Mouse (Mus musculus): ENCODE measurements around the gene Ppm1l. TPM values are rescaled to one million over a fixed set of nuclear protein-coding genes. Genes with fewer than 3 reads are reported as not detected.
"Not testable (repeated sequence)": the region's sequence is repeated elsewhere in the genome, so short reads cannot be mapped to it uniquely, and the experiment has no call there.

Ppm1l gene
- polyA plus RNA-seq, 1 experiment from 2014 or later: 9.6 TPM

GRCm38 (mm10) chr3:69423371-69423770, 106.7 kb downstream of the Ppm1l start:
- no peak overlapping the region for H3K27ac ChIP-seq
- no peaks in the 10 kb centered on the region for H3K36me3 ChIP-seq
- H3K27me3 ChIP-seq: no peaks in the 10 kb centered on the region
- 23% methylated on average over 4 of the region's 4 CpGs for WGBS
- H3K9me3 ChIP-seq: no peaks in the 10 kb centered on the region
- peaks cover 9% of the 10 kb centered on the region; the same call in 1 of the 2 replicates for H3K4me1 ChIP-seq
- no peak overlapping the region for H3K4me3 ChIP-seq
- H3K4me2 ChIP-seq: no peak overlapping the region
- ATAC-seq (ENCODE audit: insufficient number of reproducible peaks, low FRiP score, low TSS enrichment, low read depth): no peak
- no peak overlapping the region for H3K9ac ChIP-seq

GRCm38 (mm10) chr3:69424781-69425180, 108.1 kb downstream of the Ppm1l start:
- H3K4me3 ChIP-seq; ATAC-seq (ENCODE audit: insufficient number of reproducible peaks, low FRiP score, low TSS enrichment, low read depth): not testable (repeated sequence)

GRCm38 (mm10) chr3:69427259-69427658, 110.6 kb downstream of the Ppm1l start:
- Histone ChIP-seq H3K9ac (no peak overlapping the region), H3K4me1 (peaks cover 12% of the 10 kb centered on the region; the same call in 1 of the 2 replicates), H3K27me3 (no peaks in the 10 kb centered on the region), H3K36me3 (no peaks in the 10 kb centered on the region), H3K27ac (no peak overlapping the region), H3K9me3 (no peaks in the 10 kb centered on the region), H3K4me3 (no peak overlapping the region), H3K4me2 (no peak overlapping the region)
- WGBS: 70% methylated on average over 4 of the region's 4 CpGs
- ATAC-seq (ENCODE audit: insufficient number of reproducible peaks, low FRiP score, low TSS enrichment, low read depth): no peak

More at GRCm38 (mm10) chr3:69424781-69425180, 108.1 kb downstream of the Ppm1l start:
- not testable (repeated sequence) for H3K9me3 ChIP-seq, H3K4me2 ChIP-seq, H3K27me3 ChIP-seq, H3K36me3 ChIP-seq, H3K27ac ChIP-seq, H3K9ac ChIP-seq
- WGBS: 63% methylated on average over 2 of the region's 2 CpGs
- H3K4me1 ChIP-seq: peaks cover 12% of the 10 kb centered on the region; the same call in 1 of the 2 replicates

GRCm38 (mm10) chr3:69428221-69428620, 111.6 kb downstream of the Ppm1l start:
- Histone ChIP-seq H3K4me1 (0 out of 2 replicates have a peak, but pooled peaks cover 3% of the 10 kb centered on the region), H3K4me2 (no peak overlapping the region), H3K27me3 (no peaks in the 10 kb centered on the region), H3K4me3 (no peak overlapping the region), H3K27ac (no peak overlapping the region), H3K9me3 (no peaks in the 10 kb centered on the region), H3K36me3 (no peaks in the 10 kb centered on the region), H3K9ac (no peak overlapping the region)
- 64% methylated on average over 3 of the region's 3 CpGs for WGBS
- ATAC-seq (ENCODE audit: insufficient number of reproducible peaks, low FRiP score, low TSS enrichment, low read depth): no peak

GRCm38 (mm10) chr3:69429319-69429718, 112.7 kb downstream of the Ppm1l start:
- no peak overlapping the region for H3K4me2 ChIP-seq
- H3K27ac ChIP-seq: no peak overlapping the region
- no peak overlapping the region for H3K9ac ChIP-seq
- 93% methylated on average over 5 of the region's 5 CpGs for WGBS
- H3K27me3 ChIP-seq: no peaks in the 10 kb centered on the region
- H3K9me3 ChIP-seq: no peaks in the 10 kb centered on the region
- ATAC-seq (ENCODE audit: insufficient number of reproducible peaks, low FRiP score, low TSS enrichment, low read depth): no peak
- H3K4me1 ChIP-seq: 0 out of 2 replicates have a peak, but pooled peaks cover 3% of the 10 kb centered on the region
- no peaks in the 10 kb centered on the region for H3K36me3 ChIP-seq
- H3K4me3 ChIP-seq: no peak overlapping the region

- H3K4me1 ChIP-seq: 0 out of 2 replicates have a peak, but pooled peaks cover 3% of the 10 kb centered on the region
- H3K36me3 ChIP-seq: no peaks in the 10 kb centered on the region
- H3K27ac ChIP-seq: no peak overlapping the region
- no peak overlapping the region for H3K4me3 ChIP-seq
- WGBS: 56% methylated on average over 10 of the region's 10 CpGs
- H3K9ac ChIP-seq: no peak overlapping the region
- no peak for ATAC-seq (ENCODE audit: insufficient number of reproducible peaks, low FRiP score, low TSS enrichment, low read depth)
- H3K27me3 ChIP-seq: no peaks in the 10 kb centered on the region
- no peaks in the 10 kb centered on the region for H3K9me3 ChIP-seq
- no peak overlapping the region for H3K4me2 ChIP-seq
Measured at GRCm38 (mm10) chr3:69433580-69433979, 116.9 kb downstream of the Ppm1l start.

- no peak overlapping the region for H3K4me2 ChIP-seq
- 72% methylated on average over 12 of the region's 12 CpGs for WGBS
Measured at GRCm38 (mm10) chr3:69438773-69439514, 122.3 kb downstream of the Ppm1l start.

GRCm38 (mm10) chr3:69440761-69441160, 124.1 kb downstream of the Ppm1l start:
- ATAC-seq (ENCODE audit: insufficient number of reproducible peaks, low FRiP score, low TSS enrichment, low read depth): no peak
- Histone ChIP-seq H3K9me3 (no peaks in the 10 kb centered on the region), H3K4me2 (no peak overlapping the region), H3K36me3 (no peaks in the 10 kb centered on the region), H3K27ac (no peak overlapping the region), H3K9ac (no peak overlapping the region), H3K4me3 (no peak overlapping the region), H3K4me1 (no peaks in the 10 kb centered on the region), H3K27me3 (no peaks in the 10 kb centered on the region)
- 64% methylated on average over 5 of the region's 5 CpGs for WGBS

More at GRCm38 (mm10) chr3:69438773-69439514, 122.3 kb downstream of the Ppm1l start:
- ATAC-seq (ENCODE audit: insufficient number of reproducible peaks, low FRiP score, low TSS enrichment, low read depth): no peak
- Histone ChIP-seq H3K4me3 (no peak overlapping the region), H3K27ac (no peak overlapping the region), H3K4me1 (no peaks in the 10 kb centered on the region), H3K36me3 (no peaks in the 10 kb centered on the region), H3K9ac (no peak overlapping the region), H3K9me3 (no peaks in the 10 kb centered on the region), H3K27me3 (no peaks in the 10 kb centered on the region)

- Histone ChIP-seq H3K36me3 (no peaks in the 10 kb centered on the region), H3K27ac (peak overlapping the region; percentile 27; the same call in 1 of the 2 replicates), H3K9me3 (no peaks in the 10 kb centered on the region), H3K4me2 (no peak overlapping the region), H3K9ac (no peak overlapping the region), H3K27me3 (no peaks in the 10 kb centered on the region), H3K4me3 (no peak overlapping the region), H3K4me1 (0 out of 2 replicates have a peak, but pooled peaks cover 5% of the 10 kb centered on the region)
- ATAC-seq (ENCODE audit: insufficient number of reproducible peaks, low FRiP score, low TSS enrichment, low read depth): no peak
- WGBS: 60% methylated on average over 5 of the region's 5 CpGs
Measured at GRCm38 (mm10) chr3:69446989-69447388, 130.3 kb downstream of the Ppm1l start.

GRCm38 (mm10) chr3:69449041-69449440, 132.4 kb downstream of the Ppm1l start:
- H3K4me2 ChIP-seq: no peak overlapping the region
- H3K4me1 ChIP-seq: 0 out of 2 replicates have a peak, but pooled peaks cover 5% of the 10 kb centered on the region
- no peak overlapping the region for H3K4me3 ChIP-seq
- WGBS: 54% methylated on average over 3 of the region's 3 CpGs
- no peak overlapping the region for H3K9ac ChIP-seq
- H3K36me3 ChIP-seq: no peaks in the 10 kb centered on the region
- H3K9me3 ChIP-seq: no peaks in the 10 kb centered on the region
- H3K27me3 ChIP-seq: no peaks in the 10 kb centered on the region
- no peak for ATAC-seq (ENCODE audit: insufficient number of reproducible peaks, low FRiP score, low TSS enrichment, low read depth)
- no peak overlapping the region for H3K27ac ChIP-seq

- Histone ChIP-seq H3K27ac (no peak overlapping the region), H3K9ac (no peak overlapping the region), H3K4me2 (no peak overlapping the region), H3K4me3 (no peak overlapping the region), H3K4me1 (peaks cover 5% of the 10 kb centered on the region; the same call in 1 of the 2 replicates), H3K9me3 (no peaks in the 10 kb centered on the region), H3K27me3 (no peaks in the 10 kb centered on the region), H3K36me3 (no peaks in the 10 kb centered on the region)
- no peak for ATAC-seq (ENCODE audit: insufficient number of reproducible peaks, low FRiP score, low TSS enrichment, low read depth)
- WGBS: 71% methylated on average over 3 of the region's 3 CpGs
Measured at GRCm38 (mm10) chr3:69454330-69454729, 137.7 kb downstream of the Ppm1l start.

GRCm38 (mm10) chr3:69456071-69456470, 139.4 kb downstream of the Ppm1l start:
- Histone ChIP-seq H3K9me3 (no peaks in the 10 kb centered on the region), H3K4me2 (no peak overlapping the region), H3K36me3 (no peaks in the 10 kb centered on the region), H3K4me3 (no peak overlapping the region), H3K9ac (no peak overlapping the region), H3K27me3 (no peaks in the 10 kb centered on the region), H3K4me1 (peaks cover 5% of the 10 kb centered on the region; the same call in 1 of the 2 replicates), H3K27ac (no peak overlapping the region)
- 67% methylated on average over 5 of the region's 5 CpGs for WGBS
- ATAC-seq (ENCODE audit: insufficient number of reproducible peaks, low FRiP score, low TSS enrichment, low read depth): no peak
